Mouse (Mus musculus) liver, adult 2 months (tissue): Measurements from ENCODE around the gene Gls2. TPM values are rescaled to one million over a fixed set of nuclear protein-coding genes. Genes with fewer than 3 reads are reported as not detected.
A peak's percentile ranks its signal among the peaks of the same experiment; 100 is the strongest.
"Not testable (repeated sequence)": the region's sequence is repeated elsewhere in the genome, so short reads cannot be mapped to it uniquely, and the experiment has no call there.

Experiments
- DNase-seq: peaks from one replicate; pipeline ENCODE4 v3.0.0-alpha.2; 2011; ENCODE audit warnings: low read depth, low spot score; ENCODE audit errors: extremely low read depth
- H3K27ac ChIP-seq: fragments of 200-500 bp; replicated peaks from 2 replicates; pipeline ENCODE4 v1.5.1; 2012; ENCODE audit warnings: low read depth, mild to moderate bottlenecking, control low read depth, inconsistent platforms, low read length; ENCODE audit not compliant: insufficient read depth
- H3K27me3 ChIP-seq: fragments of 200-500 bp; 2 replicates; pipeline ENCODE4 v1.6.1; 2012; ENCODE audit warnings: mild to moderate bottlenecking, moderate library complexity, low read length, inconsistent platforms; ENCODE audit not compliant: control insufficient read depth, insufficient read depth
- H3K36me3 ChIP-seq: fragments of 200-500 bp; 2 replicates; pipeline ENCODE4 v1.6.1; 2012; ENCODE audit warnings: low read length, inconsistent platforms; ENCODE audit not compliant: control insufficient read depth, insufficient read depth
- H3K4me1 ChIP-seq: fragments of 200-500 bp; 2 replicates; pipeline ENCODE4 v1.6.1; 2011; ENCODE audit warnings: low read length; ENCODE audit not compliant: control insufficient read depth, insufficient read depth
- H3K4me3 ChIP-seq: fragments of 200-500 bp; 2 replicates; pipeline ENCODE4 v1.5.1; 2011; ENCODE audit warnings: low read depth, mild to moderate bottlenecking, control low read depth, low read length, moderate library complexity; ENCODE audit not compliant: insufficient read depth
- H3K79me2 ChIP-seq: fragments of 200-500 bp; 2 replicates; pipeline ENCODE4 v1.6.1; 2012; ENCODE audit warnings: inconsistent platforms, mild to moderate bottlenecking, low read length, moderate library complexity; ENCODE audit not compliant: control insufficient read depth, insufficient read depth
- H3K9ac ChIP-seq: fragments of 200-500 bp; 2 replicates; pipeline ENCODE4 v1.6.1; 2012; ENCODE audit warnings: low read depth, mild to moderate bottlenecking, control low read depth, inconsistent platforms, low read length
- CTCF ChIP-seq: fragments of 200-500 bp; IDR thresholded peaks from 2 replicates; pipeline ENCODE4 v1.5.1; 2011; ENCODE audit warnings: low read depth, low read length, control low read depth
- POLR2A ChIP-seq: fragments of 200-500 bp; IDR thresholded peaks from 2 replicates; pipeline ENCODE4 v1.6.1; 2011; ENCODE audit warnings: low read length, control low read depth; ENCODE audit not compliant: insufficient read depth; ENCODE audit errors: extremely low read depth
- WGBS: fragments of 180-500 bp; shearing (Covaris S2); methylation state at CpG from one replicate; pipeline ENCODE4 v1.1.7; 2018; 5-methylcytosine and 5-hydroxymethylcytosine counted together
- polyA plus RNA-seq: library from polyadenylated mRNA; depleted of rRNA; stranded (reverse); fragments of >200 nt; gene quantifications from 2 replicates; pipeline ENCODE4 v1.2.3, GENCODE M21; 2012
- total RNA-seq: library from RNA; depleted of rRNA; stranded (reverse); fragments of >200 nt; gene quantifications from 2 replicates; pipeline ENCODE4 v1.2.3, GENCODE M21; 2014

Gene Gls2
- total and polyA plus RNA-seq, 2 experiments = 485 to 1,667 TPM

DNA sequence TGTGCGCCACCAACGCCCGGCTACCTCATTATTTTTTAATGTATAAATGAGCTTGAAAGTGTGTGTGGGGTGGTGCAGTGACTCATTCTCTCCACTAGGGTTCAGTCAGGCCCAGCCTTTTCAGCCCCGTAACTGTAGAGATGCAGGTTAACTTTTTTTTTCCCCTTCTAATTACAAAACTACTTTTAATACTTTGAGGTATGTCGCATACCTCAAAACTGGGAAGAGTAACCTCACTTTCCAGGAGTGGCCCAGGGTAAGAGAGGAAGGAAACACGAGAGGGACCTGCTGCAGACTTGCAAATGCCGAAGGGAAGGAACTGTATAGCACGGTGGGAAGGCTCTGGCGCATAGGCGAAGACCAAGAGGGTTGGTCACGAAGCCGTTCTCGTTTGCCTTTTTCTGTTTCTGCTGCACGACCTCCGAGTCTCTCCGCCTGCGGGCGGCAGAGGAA is 18.6 kb downstream of the Gls2 start:
- Histone ChIP-seq H3K27me3 (no peaks in the 10 kb centered on the region), H3K4me3 (peak overlapping the region; percentile 57), H3K4me1 (peaks cover 10% of the 10 kb centered on the region; the same call in 1 of the 2 replicates), H3K9ac (peak overlapping the region; percentile 52), H3K27ac (no peak overlapping the region), H3K79me2 (no peaks in the 10 kb centered on the region), H3K36me3 (peaks cover 15% of the 10 kb centered on the region)
- TF ChIP-seq CTCF (peak; percentile 66; the same call in 1 of the 2 replicates), POLR2A (no peak)
- 2% methylated on average over 18 of the region's 18 CpGs for WGBS
- DNase-seq = peak; percentile 67

DNA sequence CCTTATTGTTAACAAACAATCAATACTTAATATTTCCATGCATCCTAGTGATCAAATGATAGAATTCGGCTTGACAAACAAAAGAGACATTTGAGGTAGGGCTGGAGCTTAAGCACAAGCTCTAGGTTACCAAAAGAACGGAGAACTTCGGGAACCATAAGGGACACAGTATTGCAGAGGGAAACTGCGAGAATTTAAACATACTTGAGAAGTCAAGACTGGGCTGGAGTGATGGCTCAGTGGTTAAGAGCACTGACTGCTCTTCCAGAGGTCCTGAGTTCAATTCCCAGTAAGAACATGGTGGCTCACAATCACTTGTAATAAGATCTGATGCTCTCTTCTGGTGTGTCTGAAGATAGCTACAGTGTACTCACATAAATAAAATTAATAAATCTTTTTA is 19.9 kb downstream of the Gls2 start:
- not testable (repeated sequence) for H3K27ac ChIP-seq, H3K79me2 ChIP-seq, H3K4me3 ChIP-seq, H3K9ac ChIP-seq, DNase-seq, H3K27me3 ChIP-seq
- Histone ChIP-seq H3K36me3 (peaks cover 11% of the 10 kb centered on the region), H3K4me1 (peaks cover 10% of the 10 kb centered on the region; the same call in 1 of the 2 replicates)
- whole genome bisulfite sequencing = 91% methylated on average over 4 of the region's 4 CpGs

DNA sequence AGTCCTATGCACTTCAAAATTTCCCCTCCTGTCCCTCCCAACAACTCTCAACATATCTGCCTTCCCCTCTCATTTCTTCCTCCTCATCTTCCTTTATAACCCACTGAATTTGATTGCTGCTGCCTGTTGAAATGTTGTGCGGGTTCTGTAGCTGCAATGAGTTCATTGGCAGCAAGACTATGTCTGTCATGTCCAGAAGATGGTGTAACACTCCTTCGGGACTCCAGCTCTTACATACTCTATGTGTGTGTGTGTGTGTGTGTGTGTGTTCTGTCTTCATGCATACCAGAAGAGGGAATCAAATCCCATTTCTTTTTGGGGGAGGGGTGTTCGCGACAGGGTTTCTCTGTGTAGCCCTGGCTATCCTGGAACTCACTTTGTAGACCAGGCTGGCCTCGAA is 20.7 kb downstream of the Gls2 start:
- Histone ChIP-seq H3K9ac (no peak overlapping the region), H3K27ac (no peak overlapping the region), H3K79me2 (no peaks in the 10 kb centered on the region), H3K4me3 (no peak overlapping the region), H3K36me3 (peaks cover 3% of the 10 kb centered on the region), H3K4me1 (peaks cover 13% of the 10 kb centered on the region), H3K27me3 (no peaks in the 10 kb centered on the region)
- TF ChIP-seq CTCF = no peak
- TF ChIP-seq POLR2A = no peak
- DNase-seq = no peak
- 55% methylated on average over 5 of the region's 5 CpGs for WGBS

DNA sequence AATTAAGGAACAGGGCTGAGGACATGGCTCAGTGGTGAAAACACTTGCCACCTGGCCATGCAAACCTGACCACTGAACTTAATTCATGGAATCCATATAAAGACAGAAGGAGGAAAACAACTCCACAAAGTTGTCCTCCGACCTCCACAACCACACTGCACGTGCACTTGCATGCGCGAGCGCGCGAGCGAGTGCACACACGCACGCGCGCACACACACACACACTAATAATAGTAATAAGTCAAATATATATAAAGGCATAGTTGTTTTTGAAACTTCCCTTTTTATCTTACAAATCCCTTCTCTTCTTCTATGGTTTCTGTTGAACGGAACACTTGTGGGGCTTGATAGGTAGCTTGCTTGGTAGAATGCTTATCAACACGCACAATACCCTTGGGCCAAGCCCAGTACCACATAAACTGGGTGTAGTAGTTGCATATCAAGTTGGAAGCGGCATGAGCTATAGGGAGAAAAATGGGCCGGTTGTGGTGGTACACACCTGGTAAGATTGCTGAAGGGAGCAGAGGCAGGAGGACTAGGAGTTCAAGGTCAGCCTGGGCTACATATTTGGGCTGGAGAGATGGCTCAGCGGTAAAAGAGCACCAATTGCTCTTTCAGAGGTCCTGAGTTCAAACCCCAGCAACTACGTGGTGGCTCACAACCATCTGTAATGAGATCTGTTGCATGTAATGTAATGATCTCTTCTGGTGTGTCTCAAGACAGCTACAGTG is 24.3 kb downstream of the Gls2 start:
- Histone ChIP-seq H3K4me3 (no peak overlapping the region), H3K27ac (no peak overlapping the region), H3K27me3 (no peaks in the 10 kb centered on the region), H3K79me2 (no peaks in the 10 kb centered on the region), H3K4me1 (peaks cover 8% of the 10 kb centered on the region), H3K36me3 (no peaks in the 10 kb centered on the region), H3K9ac (no peak overlapping the region)
- TF ChIP-seq POLR2A (no peak), CTCF (no peak)
- DNase-seq = no peak
- 95% methylated on average over 18 of the region's 18 CpGs for WGBS

DNA sequence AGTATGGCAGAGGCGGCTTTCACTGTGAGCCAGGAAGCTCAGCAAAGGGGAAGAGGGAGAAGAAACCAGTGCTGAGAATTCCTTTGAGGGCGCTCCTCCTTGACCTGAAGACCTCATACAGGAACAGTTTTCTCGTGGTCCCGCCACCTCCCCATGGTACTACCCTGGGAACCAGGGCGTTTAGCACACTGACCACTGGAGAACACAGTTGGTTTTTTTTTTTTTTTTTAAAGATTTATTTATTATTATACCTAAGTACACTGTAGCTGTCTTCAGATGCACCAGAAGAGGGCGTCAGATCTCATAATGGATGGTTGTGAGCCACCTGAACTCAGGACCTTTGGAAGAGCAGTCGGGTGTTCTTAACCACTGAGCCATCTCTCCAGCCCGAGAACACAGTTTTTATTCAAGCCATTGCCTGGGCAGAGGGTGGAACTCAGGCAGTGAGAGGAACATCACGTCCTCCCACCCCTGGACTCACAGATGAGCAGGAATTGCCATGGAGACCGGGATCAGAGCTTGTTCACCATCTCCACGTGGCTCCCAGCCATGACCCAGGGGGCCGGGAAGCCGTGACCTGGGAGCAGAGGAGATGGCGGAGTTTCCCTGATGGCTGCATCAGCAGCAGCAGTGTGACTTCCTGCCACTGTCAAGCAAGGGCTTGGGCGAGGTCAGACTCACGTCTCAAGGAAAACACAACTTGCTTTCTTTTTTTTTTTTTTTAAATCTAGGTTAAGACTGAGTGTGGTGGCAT is 27.5 kb downstream of the Gls2 start:
- Histone ChIP-seq H3K4me3 (no peak overlapping the region), H3K27me3 (no peaks in the 10 kb centered on the region), H3K4me1 (peaks cover 8% of the 10 kb centered on the region), H3K27ac (no peak overlapping the region), H3K79me2 (no peaks in the 10 kb centered on the region), H3K36me3 (no peaks in the 10 kb centered on the region), H3K9ac (no peak overlapping the region)
- no peak for TF ChIP-seq CTCF
- TF ChIP-seq POLR2A = no peak
- WGBS = 68% methylated on average over 16 of the region's 16 CpGs
- DNase-seq = no peak

DNA sequence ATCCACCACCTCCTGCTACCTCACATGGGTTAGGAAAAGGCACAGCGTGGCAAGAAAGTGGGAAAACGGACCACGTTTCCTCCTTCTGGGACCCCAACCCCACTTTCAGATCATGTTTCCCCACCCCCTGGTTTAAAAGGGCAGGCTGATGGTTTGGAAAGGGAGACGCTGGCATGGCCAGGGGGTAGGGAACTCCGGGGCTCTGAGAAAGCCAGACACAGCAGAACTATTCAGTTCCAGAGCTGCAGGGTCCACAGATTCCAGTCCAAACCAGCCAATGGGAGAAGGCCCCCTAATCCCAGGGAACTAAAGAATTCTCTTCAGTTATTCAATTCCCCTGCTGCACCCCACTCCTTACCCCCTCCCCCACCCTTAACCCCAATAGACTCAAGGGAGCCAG is 30.8 kb downstream of the Gls2 start:
- TF ChIP-seq CTCF (no peak), POLR2A (no peak)

More for the DNA sequence above, 30.8 kb downstream of the Gls2 start:
- peaks cover 4% of the 10 kb centered on the region for H3K4me1 ChIP-seq
- no peaks in the 10 kb centered on the region for H3K36me3 ChIP-seq
- 84% methylated on average over 5 of the region's 5 CpGs for WGBS
- H3K79me2 ChIP-seq = no peaks in the 10 kb centered on the region
- no peak overlapping the region for H3K27ac ChIP-seq
- DNase-seq = no peak
- H3K9ac ChIP-seq = no peak overlapping the region
- no peak overlapping the region for H3K4me3 ChIP-seq
- H3K27me3 ChIP-seq = no peaks in the 10 kb centered on the region
